Mouse (Mus musculus): Measurements from ENCODE around the gene Itgav.

DNA sequence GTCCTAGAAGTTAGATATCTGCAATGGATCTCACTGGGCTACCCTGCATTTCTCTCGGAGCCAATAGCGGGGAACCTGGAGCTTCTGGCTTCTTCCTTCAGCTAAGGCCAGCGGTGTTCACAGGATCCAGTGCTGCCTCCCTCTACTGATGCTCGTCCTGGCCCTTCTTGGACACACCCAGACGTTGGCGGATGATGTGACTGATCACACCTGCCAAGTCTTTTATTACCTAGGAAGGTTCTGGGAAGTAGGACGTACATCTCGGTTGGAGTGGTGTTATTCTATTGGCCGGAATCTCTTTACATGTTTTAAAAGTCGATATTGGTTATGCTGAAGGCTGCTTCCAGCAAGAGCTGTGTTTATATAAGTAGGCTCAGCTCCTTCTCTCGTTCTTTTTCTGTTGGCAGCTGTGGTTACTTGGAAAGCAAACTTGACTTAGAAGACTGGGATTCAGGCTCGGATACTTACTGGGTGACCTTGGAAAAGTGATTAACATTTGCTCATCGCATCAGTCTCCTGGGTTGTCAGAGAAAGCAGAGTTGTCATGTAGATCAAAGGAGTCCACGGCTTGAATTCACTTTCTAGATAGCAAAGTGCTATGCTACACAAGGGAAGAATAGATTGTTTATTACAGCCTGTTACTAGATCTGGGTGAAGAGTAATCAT is 14.5 kb downstream of the Itgav start:
- no peak for TF ChIP-seq CTCF (IDR thresholded peaks at IDR 0.05; ENCODE audit: insufficient read depth, low read length)
- no peak for TF ChIP-seq POLR2A (IDR thresholded peaks at IDR 0.05; ENCODE audit: borderline replicate concordance, extremely low read depth, low read depth, low read length)

Measured in lung, adult 2 months (tissue).